Mouse (Mus musculus) testis, adult 2 months (tissue): ENCODE measurements around the gene Fam168b. TPM values are rescaled to one million over a fixed set of nuclear protein-coding genes. Genes with fewer than 3 reads are reported as not detected.

Source experiments
- H3K27ac ChIP-seq: fragments of 200-500 bp; 2 replicates; pipeline ENCODE4 v1.5.1; 2012; ENCODE audit warnings: low read depth, low read length; ENCODE audit not compliant: control insufficient read depth, insufficient read depth
- H3K27me3 ChIP-seq: fragments of 200-500 bp; 2 replicates; pipeline ENCODE4 v1.6.1; 2012; ENCODE audit warnings: mild to moderate bottlenecking, low read length, moderate library complexity; ENCODE audit not compliant: control insufficient read depth, insufficient read depth
- H3K36me3 ChIP-seq: fragments of 200-500 bp; 2 replicates; pipeline ENCODE4 v1.6.1; 2012; ENCODE audit warnings: mild to moderate bottlenecking, low read length; ENCODE audit not compliant: control insufficient read depth, insufficient read depth
- H3K4me1 ChIP-seq: fragments of 200-500 bp; 2 replicates; pipeline ENCODE4 v1.6.1; 2012; ENCODE audit warnings: low read length; ENCODE audit not compliant: control insufficient read depth, insufficient read depth
- H3K4me3 ChIP-seq: fragments of 200-500 bp; 2 replicates; pipeline ENCODE4 v1.5.1; 2012; ENCODE audit warnings: low read depth, mild to moderate bottlenecking, low read length, moderate library complexity, mixed read lengths; ENCODE audit not compliant: control insufficient read depth
- CTCF ChIP-seq: fragments of 200-500 bp; IDR thresholded peaks from 2 replicates; pipeline ENCODE4 v1.5.1; 2012; ENCODE audit warnings: low read depth, mild to moderate bottlenecking, inconsistent platforms, low read length, moderate library complexity; ENCODE audit not compliant: control insufficient read depth, insufficient read depth, insufficient replicate concordance
- POLR2A ChIP-seq: fragments of 200-500 bp; IDR thresholded peaks from 2 replicates; pipeline ENCODE4 v1.6.1; 2012; ENCODE audit warnings: low read depth, mild to moderate bottlenecking, inconsistent platforms, low read length, moderate library complexity; ENCODE audit not compliant: control insufficient read depth
- polyA plus RNA-seq: library from polyadenylated mRNA; depleted of rRNA; stranded (reverse); fragments of >200 nt; gene quantifications from 2 replicates; pipeline ENCODE4 v1.2.3, GENCODE M21; 2012; rRNA removed

Fam168b gene
- polyA plus RNA-seq, 1 experiment, result 70.5 TPM

- H3K36me3 ChIP-seq, result no peaks in the 10 kb centered on the region
- no peaks in the 10 kb centered on the region for H3K27me3 ChIP-seq
- H3K27ac ChIP-seq, result no peak overlapping the region
- TF ChIP-seq CTCF (no peak), POLR2A (no peak)
- no peak overlapping the region for H3K4me3 ChIP-seq
- H3K4me1 ChIP-seq, result peaks cover 8% of the 10 kb centered on the region
These were observed 43.7 kb downstream of the Fam168b start for GRCm38 (mm10) chr1:34799140-34799539.

GRCm38 (mm10) chr1:34793304-34794300 lies 49.3 kb downstream of the Fam168b start:
- no peaks in the 10 kb centered on the region for H3K36me3 ChIP-seq
- no peaks in the 10 kb centered on the region for H3K27me3 ChIP-seq
- H3K4me1 ChIP-seq, result no peaks in the 10 kb centered on the region
- no peak overlapping the region for H3K4me3 ChIP-seq
- TF ChIP-seq POLR2A, result no peak
- TF ChIP-seq CTCF, result no peak
- H3K27ac ChIP-seq, result no peak overlapping the region

- H3K27me3 ChIP-seq, result no peaks in the 10 kb centered on the region
- H3K27ac ChIP-seq, result no peak overlapping the region
- no peaks in the 10 kb centered on the region for H3K36me3 ChIP-seq
- H3K4me3 ChIP-seq, result no peak overlapping the region
- H3K4me1 ChIP-seq, result no peaks in the 10 kb centered on the region
- TF ChIP-seq CTCF (no peak), POLR2A (no peak)
These were observed 59.2 kb downstream of the Fam168b start for GRCm38 (mm10) chr1:34783538-34784161.

- Histone ChIP-seq H3K4me1 (no peaks in the 10 kb centered on the region), H3K27me3 (no peaks in the 10 kb centered on the region), H3K4me3 (no peak overlapping the region), H3K36me3 (no peaks in the 10 kb centered on the region), H3K27ac (no peak overlapping the region)
- TF ChIP-seq CTCF, result no peak
- TF ChIP-seq POLR2A, result no peak
These were observed 67.0 kb downstream of the Fam168b start for GRCm38 (mm10) chr1:34775870-34776269.

- no peak for TF ChIP-seq CTCF
- no peak for TF ChIP-seq POLR2A
- Histone ChIP-seq H3K36me3 (no peaks in the 10 kb centered on the region), H3K4me1 (no peaks in the 10 kb centered on the region)
These were observed 74.0 kb downstream of the Fam168b start for GRCm38 (mm10) chr1:34768875-34769274.

GRCm38 (mm10) chr1:34767851-34768250 lies 75.0 kb downstream of the Fam168b start:
- no peak for TF ChIP-seq CTCF
- no peak for TF ChIP-seq POLR2A
- Histone ChIP-seq H3K4me1 (no peaks in the 10 kb centered on the region), H3K36me3 (no peaks in the 10 kb centered on the region), H3K4me3 (no peak overlapping the region), H3K27ac (no peak overlapping the region), H3K27me3 (no peaks in the 10 kb centered on the region)

More at GRCm38 (mm10) chr1:34768875-34769274, 74.0 kb downstream of the Fam168b start:
- Histone ChIP-seq H3K4me3 (no peak overlapping the region), H3K27ac (no peak overlapping the region), H3K27me3 (no peaks in the 10 kb centered on the region)

- TF ChIP-seq CTCF, result no peak
- TF ChIP-seq POLR2A, result no peak
These were observed 76.0 kb downstream of the Fam168b start for GRCm38 (mm10) chr1:34766899-34767298.

More at GRCm38 (mm10) chr1:34766899-34767298, 76.0 kb downstream of the Fam168b start:
- no peaks in the 10 kb centered on the region for H3K4me1 ChIP-seq
- H3K36me3 ChIP-seq, result no peaks in the 10 kb centered on the region
- no peak overlapping the region for H3K4me3 ChIP-seq
- no peak overlapping the region for H3K27ac ChIP-seq
- H3K27me3 ChIP-seq, result no peaks in the 10 kb centered on the region

Other genes starting within 250 kb of the Fam168b start
- gene Plekhb2, start 6.9 kb upstream of the Fam168b start, polyA plus RNA-seq, result 12.7 TPM in 2 replicates